Mouse (Mus musculus) ES-E14 (cell line): ENCODE data around the gene Prrc2b. TPM values are rescaled to one million over a fixed set of nuclear protein-coding genes. Genes with fewer than 3 reads are reported as not detected.

Experiments
- DNase-seq: peaks from one replicate; pipeline ENCODE4 v3.0.0-alpha.2; 2013; ENCODE audit warnings: low read depth, low spot score
- H3K27ac ChIP-seq: 2 replicates; pipeline ENCODE4 v1.5.1; 2012; ENCODE audit warnings: low read depth, mild to moderate bottlenecking, low read length, moderate library complexity, mixed read lengths; ENCODE audit not compliant: poor library complexity, insufficient read depth, severe bottlenecking
- H3K36me3 ChIP-seq: 2 replicates; pipeline ENCODE4 v1.6.1; 2012; ENCODE audit warnings: mild to moderate bottlenecking, low read length, moderate library complexity, mixed read lengths; ENCODE audit not compliant: control insufficient read depth, poor library complexity, insufficient read depth, severe bottlenecking
- H3K4me1 ChIP-seq, 2 experiments: fragments of 150-350 bp in 1 of 2; sonication (generic) in 1 of 2; 2 replicates each; pipeline ENCODE4 v1.6.1; 2012; ENCODE audit warnings: low read length in 2 of 2, mild to moderate bottlenecking in 1 of 2, mixed read lengths in 1 of 2; ENCODE audit not compliant: control insufficient read depth in 2 of 2, insufficient read depth in 2 of 2, poor library complexity in 1 of 2
- H3K4me3 ChIP-seq, 2 experiments: fragments of 150-350 bp in 1 of 2; sonication (generic) in 1 of 2; 2 replicates each; pipeline ENCODE4 v1.5.1; 2012; ENCODE audit warnings: low read length in 2 of 2, low read depth in 1 of 2, mild to moderate bottlenecking in 1 of 2, mixed read lengths in 1 of 2; ENCODE audit not compliant: insufficient read depth in 1 of 2, poor library complexity in 1 of 2, severe bottlenecking in 1 of 2
- H3K9ac ChIP-seq: 2 replicates; pipeline ENCODE4 v1.6.1; 2012; ENCODE audit warnings: low read depth, mild to moderate bottlenecking, low read length, mixed read lengths; ENCODE audit not compliant: poor library complexity, insufficient read depth, severe bottlenecking
- H3K9me3 ChIP-seq: fragments of 150-350 bp; sonication (generic); 2 replicates; pipeline ENCODE4 v1.6.1; 2012; ENCODE audit warnings: low read depth, mild to moderate bottlenecking, low read length; ENCODE audit not compliant: control insufficient read depth, insufficient read depth
- CHD2 ChIP-seq: IDR thresholded peaks from 2 replicates; pipeline ENCODE4 v1.6.1; 2014; ENCODE audit warnings: mild to moderate bottlenecking, low read depth, low read length, inconsistent platforms
- HCFC1 ChIP-seq: IDR thresholded peaks from 2 replicates; pipeline ENCODE4 v1.6.1; 2012; ENCODE audit warnings: low read length, inconsistent platforms, borderline replicate concordance; ENCODE audit not compliant: insufficient read depth
- MAFK ChIP-seq: IDR thresholded peaks from 2 replicates; pipeline ENCODE4 v1.6.1; 2014; ENCODE audit warnings: mild to moderate bottlenecking, low read depth, low read length, inconsistent platforms; ENCODE audit not compliant: insufficient read depth
- ZC3H11A ChIP-seq: IDR thresholded peaks from 2 replicates; pipeline ENCODE4 v1.6.1; 2012; ENCODE audit warnings: low read depth, mild to moderate bottlenecking, inconsistent platforms, low read length, borderline replicate concordance
- ZNF384 ChIP-seq: IDR thresholded peaks from 2 replicates; pipeline ENCODE4 v1.6.1; 2012; ENCODE audit warnings: low read depth, low read length, inconsistent platforms
- in situ Hi-C, 2 experiments: fragments of 600-800 bp; cut with MboI; formaldehyde crosslinking; loops; one replicate each; pipeline ENCODE4 v1.15.1; 2025; ENCODE audit warnings: low sequenced_read_pairs in 2 of 2, inconsistent platforms in 1 of 2; ENCODE audit not compliant: unreplicated experiment in 2 of 2
- total RNA-seq: library from RNA; depleted of rRNA; stranded (reverse); fragments of 300-350 nt; gene quantifications from 2 replicates; pipeline ENCODE4 v1.2.3, GENCODE M21; 2012

Gene Prrc2b
- total RNA-seq, 1 experiment, result 75.1 TPM

- in situ Hi-C loops, result no loop called here
Measured at GRCm38 (mm10) chr2:32218113-32218512, 67.2 kb downstream of the Prrc2b start.

DNA sequence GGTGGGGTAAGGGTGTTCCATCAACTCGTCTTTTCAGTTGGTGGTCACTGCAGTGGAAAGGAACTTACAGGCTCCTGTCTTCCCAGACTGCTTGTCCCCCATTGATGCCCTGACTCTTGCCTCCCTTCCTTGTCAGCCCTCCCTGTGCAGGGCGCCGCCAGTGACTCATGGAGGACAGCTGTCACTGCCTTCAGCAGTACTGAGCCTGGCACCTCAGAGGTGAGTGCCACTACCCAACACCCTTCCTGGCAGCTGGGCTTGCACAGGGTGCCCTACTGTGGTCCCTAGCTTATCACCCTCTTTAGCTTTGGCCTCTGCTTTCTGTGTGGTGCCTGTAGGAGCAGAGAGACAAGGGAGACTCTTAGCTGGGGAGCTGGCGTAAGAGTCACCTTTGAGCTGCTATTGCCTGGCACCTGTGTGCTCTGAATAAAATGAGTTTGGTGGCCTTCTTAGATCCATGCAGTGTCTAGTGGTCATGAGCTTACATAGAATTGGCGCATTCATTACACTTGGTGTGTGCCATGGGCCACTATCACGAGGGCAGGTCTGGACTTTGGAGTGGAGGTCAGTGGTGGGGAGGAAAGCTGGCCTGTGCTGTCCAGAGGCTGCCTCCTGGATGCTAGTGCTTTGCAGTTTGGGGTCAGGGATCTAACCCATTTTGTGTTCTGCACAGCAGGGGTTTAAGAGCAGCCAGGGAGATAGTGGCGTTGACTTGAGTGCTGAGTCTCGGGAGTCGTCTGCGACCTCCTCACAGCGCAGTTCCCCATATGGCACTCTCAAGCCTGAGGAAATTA, 67.9 kb downstream of the Prrc2b start:
- Histone ChIP-seq H3K36me3 (peaks cover 96% of the 10 kb centered on the region), H3K9ac (no peak overlapping the region), H3K4me3 (no peak overlapping the region), H3K4me1 (peaks cover 0 to 11% of the 10 kb centered on the region in 2 experiments; a peak in 2 of 4 replicates), H3K9me3 (no peaks in the 10 kb centered on the region), H3K27ac (no peak overlapping the region)
- no peak for TF ChIP-seq HCFC1
- TF ChIP-seq ZC3H11A, result no peak
- TF ChIP-seq CHD2, result no peak
- TF ChIP-seq ZNF384, result no peak
- TF ChIP-seq MAFK, result no peak
- DNase-seq, result no peak
- in situ Hi-C loops, result no loop called here

More at GRCm38 (mm10) chr2:32218113-32218512, 67.2 kb downstream of the Prrc2b start:
- no peak for DNase-seq
- Histone ChIP-seq H3K36me3 (peaks cover 96% of the 10 kb centered on the region), H3K9ac (no peak overlapping the region), H3K9me3 (no peaks in the 10 kb centered on the region), H3K4me1 (peaks cover 0 to 15% of the 10 kb centered on the region in 2 experiments; a peak in 2 of 4 replicates), H3K4me3 (no peak overlapping the region), H3K27ac (no peak overlapping the region)
- TF ChIP-seq ZNF384, result no peak

DNA sequence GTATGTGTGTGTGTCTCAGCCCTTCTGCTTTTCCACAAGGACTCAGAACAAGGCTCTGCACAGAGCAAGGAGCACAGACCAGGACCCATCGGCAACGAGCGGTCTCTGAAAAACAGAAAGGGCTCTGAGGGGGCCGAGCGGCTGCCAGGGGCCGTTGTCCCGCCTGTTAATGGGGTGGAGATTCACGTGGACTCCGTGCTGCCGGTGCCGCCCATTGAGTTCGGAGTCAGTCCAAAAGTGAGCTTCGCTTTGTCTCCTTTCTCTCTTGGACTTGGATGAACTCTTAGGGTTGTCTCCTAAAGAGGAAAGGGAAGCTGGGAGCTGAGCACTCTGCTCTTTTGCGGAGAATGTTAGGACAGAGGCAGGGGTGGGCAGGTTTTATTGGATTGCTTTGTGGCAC, 68.6 kb downstream of the Prrc2b start:
- no peak overlapping the region for H3K4me3 ChIP-seq
- DNase-seq, result no peak
- in situ Hi-C loops, result no loop called here
- H3K36me3 ChIP-seq, result peaks cover 96% of the 10 kb centered on the region
- no peaks in the 10 kb centered on the region for H3K9me3 ChIP-seq
- no peak overlapping the region for H3K9ac ChIP-seq
- no peak for TF ChIP-seq HCFC1
- no peak for TF ChIP-seq CHD2
- TF ChIP-seq ZNF384, result no peak
- no peak for TF ChIP-seq MAFK
- TF ChIP-seq ZC3H11A, result no peak
- H3K27ac ChIP-seq, result no peak overlapping the region
- peaks cover 0 to 7% of the 10 kb centered on the region in 2 experiments; a peak in 2 of 4 replicates for H3K4me1 ChIP-seq

DNA sequence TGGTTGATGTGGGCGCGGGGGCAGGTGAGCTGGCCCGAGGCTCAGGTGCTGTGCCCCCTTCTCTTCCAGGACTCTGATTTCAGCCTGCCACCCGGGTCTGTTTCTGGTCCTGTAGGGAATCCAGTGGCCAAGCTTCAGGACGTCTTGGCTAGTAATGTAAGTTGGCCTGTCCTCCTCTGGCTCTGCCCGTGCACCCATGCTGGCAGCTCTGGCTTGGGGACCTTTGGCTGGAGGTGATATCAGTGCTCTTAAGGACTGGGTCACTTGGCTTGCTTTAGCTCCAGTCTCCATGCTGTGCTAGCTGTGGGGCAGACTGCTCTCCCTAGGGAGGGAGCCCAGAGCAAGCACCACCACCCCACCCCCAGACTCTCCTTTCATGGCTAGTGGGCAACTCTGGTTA, 69.1 kb downstream of the Prrc2b start:
- in situ Hi-C loops, result no loop called here
- Histone ChIP-seq H3K27ac (no peak overlapping the region), H3K9ac (no peak overlapping the region), H3K4me1 (peaks cover 0 to 7% of the 10 kb centered on the region in 2 experiments; a peak in 2 of 4 replicates), H3K4me3 (no peak overlapping the region), H3K36me3 (peaks cover 95% of the 10 kb centered on the region), H3K9me3 (no peaks in the 10 kb centered on the region)
- TF ChIP-seq MAFK, result no peak
- TF ChIP-seq ZNF384, result no peak
- TF ChIP-seq ZC3H11A, result no peak
- TF ChIP-seq CHD2, result no peak
- no peak for TF ChIP-seq HCFC1
- DNase-seq, result no peak

GRCm38 (mm10) chr2:32220969-32221368, 70.1 kb downstream of the Prrc2b start:
- in situ Hi-C loops, result no loop called here
- TF ChIP-seq ZC3H11A (no peak), HCFC1 (no peak), ZNF384 (no peak), MAFK (no peak), CHD2 (no peak)
- Histone ChIP-seq H3K36me3 (peaks cover 94% of the 10 kb centered on the region), H3K4me3 (no peak overlapping the region), H3K27ac (no peak overlapping the region), H3K9ac (peak overlapping the region; percentile 23; the same call in 1 of the 2 replicates), H3K9me3 (no peaks in the 10 kb centered on the region), H3K4me1 (peaks cover 0 to 2% of the 10 kb centered on the region in 2 experiments; a peak in 2 of 4 replicates)
- DNase-seq, result no peak
